Mouse (Mus musculus) heart, postnatal 14 days (tissue): ENCODE measurements around the gene Klf7. TPM values are rescaled to one million over a fixed set of nuclear protein-coding genes. Genes with fewer than 3 reads are reported as not detected.
A peak's percentile ranks its signal among the peaks of the same experiment; 100 is the strongest.
"Not testable (repeated sequence)": the region's sequence is repeated elsewhere in the genome, so short reads cannot be mapped to it uniquely, and the experiment has no call there.

Experiments
- DNase-seq, 2 experiments: peaks; one replicate each; pipeline ENCODE4 v3.0.0; 2021 to 2022
- intact Hi-C: fragments of 180-260 bp; cut with DNase I; formaldehyde crosslinking; loops from one replicate; pipeline ENCODE4 v1.15.1; 2025
- long read RNA-seq, 2 experiments: library from polyadenylated mRNA; stranded (forward); transcript quantifications; one replicate each; pipeline ENCODE4 v2.0.0; 2021
- total RNA-seq, 2 experiments: library from RNA; stranded (reverse); gene quantifications; 2 replicates each; pipeline ENCODE4 v1.2.3; 2021

Klf7 gene
- total RNA-seq, result 10 to 100 TPM; 22.1 to 22.6 TPM
- long read RNA-seq, experiment 1, full-length matches to known transcripts, result 4 of 8 reads
- long read RNA-seq, experiment 1, partial matches to known transcripts, result 1 of 8 reads
- long read RNA-seq, experiment 1, other reads (novel, unspliced or antisense), result 3 of 8 reads
- long read RNA-seq, experiment 2, full-length matches to known transcripts, result 6 of 13 reads
- long read RNA-seq, experiment 2, partial matches to known transcripts, result 1 of 13 reads
- long read RNA-seq, experiment 2, other reads (novel, unspliced or antisense), result 6 of 13 reads

DNA sequence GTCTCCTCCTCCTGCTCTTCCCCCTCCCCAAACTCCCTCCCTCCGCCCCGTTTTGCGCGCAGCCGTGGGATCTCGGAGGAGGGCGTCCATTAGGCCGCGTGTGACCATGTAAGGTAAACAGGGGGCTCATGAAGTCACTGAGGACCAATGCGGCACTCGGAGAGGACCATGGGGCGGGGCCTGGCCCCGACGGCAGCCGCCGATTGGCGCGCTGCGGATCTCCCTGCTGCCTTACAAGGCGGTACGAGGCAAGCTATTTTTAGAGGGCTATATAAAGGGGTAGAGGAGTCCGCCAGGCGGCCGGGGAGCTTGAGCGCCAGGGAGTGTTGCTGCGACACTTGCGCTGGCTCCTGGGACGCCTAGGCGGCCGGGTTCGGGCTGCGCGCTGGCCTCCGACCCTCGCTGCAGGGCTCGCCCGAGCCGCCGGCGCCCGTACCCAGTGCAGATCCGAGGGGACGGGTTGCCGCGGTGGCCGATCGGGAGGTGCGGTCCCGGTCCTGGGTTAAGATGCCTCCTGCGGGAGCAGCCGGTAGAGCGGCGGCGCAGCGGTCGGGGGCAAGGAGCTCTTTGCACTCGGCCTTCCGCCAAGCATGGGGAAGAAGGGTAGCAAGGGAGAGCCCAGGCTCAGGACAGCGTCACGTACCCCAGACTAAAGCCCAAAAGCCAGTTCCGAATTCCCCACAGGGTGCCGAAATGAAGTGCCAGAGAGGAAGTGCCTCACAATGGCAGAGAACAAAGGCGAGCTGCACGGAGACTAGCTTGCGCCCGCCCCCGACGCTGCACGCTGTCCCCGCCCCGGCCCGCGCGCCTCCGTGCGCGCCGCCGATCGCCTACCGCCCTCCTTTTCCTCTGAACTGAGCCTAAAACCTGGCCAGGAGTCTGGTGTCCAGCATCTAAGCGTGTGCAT is at the start of gene Klf7:
TSS of gene Klf7 (minus strand) at position 724 of the 907 bp plus-strand sequence.
- intact Hi-C loops, result loop anchor here (1.0 to 10.0 kb wide), 8 partner anchors 33 to 455 kb away; partner anchors contain the start of gene Creb1
- DNase-seq, result peak; percentile 96

DNA sequence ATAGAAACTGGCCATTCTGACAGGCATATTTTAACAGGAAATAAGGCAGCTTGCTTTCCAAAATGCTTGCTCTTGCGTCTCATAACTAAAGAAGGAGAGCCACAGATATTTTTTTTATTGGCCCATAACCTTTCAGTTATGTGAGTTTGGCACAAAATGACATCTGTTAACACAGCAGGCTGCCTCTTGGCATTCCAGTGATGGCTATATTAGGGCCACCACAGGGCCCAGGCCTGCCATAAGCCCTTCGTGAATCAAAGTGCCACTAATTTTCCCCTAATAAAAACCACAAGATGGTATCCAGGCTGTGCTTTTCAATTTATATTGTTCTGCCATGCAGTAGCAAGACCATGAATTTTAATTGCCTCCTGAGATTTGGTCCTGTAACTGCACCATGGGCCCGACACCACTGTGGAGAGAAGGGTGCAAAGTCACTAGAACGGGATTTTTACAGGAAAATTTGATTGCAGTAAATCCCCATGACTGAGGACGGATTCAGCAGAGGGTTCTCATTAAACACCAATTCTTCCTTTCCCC is 42.5 kb upstream of the Klf7 start:
- intact Hi-C loops, result no loop called here
- no peak for DNase-seq

DNA sequence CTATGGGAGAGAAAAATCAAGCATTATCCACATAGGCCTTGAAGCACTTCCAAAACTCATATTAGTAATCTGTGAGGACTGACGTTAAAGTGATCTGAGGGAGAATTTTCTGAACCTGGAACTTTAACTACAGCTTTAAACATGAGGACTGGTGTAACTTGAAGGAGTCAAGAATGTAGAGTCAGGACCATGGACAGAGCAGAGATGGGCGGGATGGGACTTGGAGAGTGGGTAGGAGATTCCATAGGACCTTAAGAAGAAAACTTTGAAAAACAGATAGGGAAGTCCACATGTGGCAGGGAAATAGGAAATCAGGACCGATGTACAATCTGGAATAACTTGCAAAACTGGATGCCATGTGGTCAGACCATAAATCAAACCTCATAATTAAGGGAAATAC is 36.7 kb upstream of the Klf7 start:
- peak in 1 of 2 experiments; percentile 33 for DNase-seq
- intact Hi-C loops, result no loop called here

DNA sequence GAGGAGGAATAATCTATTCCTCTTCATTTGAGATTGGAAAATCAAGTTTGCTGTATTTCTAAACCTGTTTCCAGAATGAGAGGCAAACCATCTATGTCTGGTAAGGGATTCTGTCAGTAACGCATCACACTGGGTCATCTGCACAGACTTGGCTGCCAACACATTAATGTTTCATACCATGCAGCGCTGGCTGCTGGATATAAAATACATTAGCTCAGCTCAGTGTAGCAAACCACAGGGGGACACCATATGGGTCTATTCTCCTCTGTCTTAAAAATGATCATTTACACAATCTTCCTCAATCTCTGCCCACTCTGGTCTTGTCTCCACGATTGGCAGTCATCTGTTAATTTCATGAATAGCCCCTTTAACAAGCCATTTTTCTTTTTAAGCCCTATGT is 27.1 kb upstream of the Klf7 start:
- DNase-seq, result no peak

DNA sequence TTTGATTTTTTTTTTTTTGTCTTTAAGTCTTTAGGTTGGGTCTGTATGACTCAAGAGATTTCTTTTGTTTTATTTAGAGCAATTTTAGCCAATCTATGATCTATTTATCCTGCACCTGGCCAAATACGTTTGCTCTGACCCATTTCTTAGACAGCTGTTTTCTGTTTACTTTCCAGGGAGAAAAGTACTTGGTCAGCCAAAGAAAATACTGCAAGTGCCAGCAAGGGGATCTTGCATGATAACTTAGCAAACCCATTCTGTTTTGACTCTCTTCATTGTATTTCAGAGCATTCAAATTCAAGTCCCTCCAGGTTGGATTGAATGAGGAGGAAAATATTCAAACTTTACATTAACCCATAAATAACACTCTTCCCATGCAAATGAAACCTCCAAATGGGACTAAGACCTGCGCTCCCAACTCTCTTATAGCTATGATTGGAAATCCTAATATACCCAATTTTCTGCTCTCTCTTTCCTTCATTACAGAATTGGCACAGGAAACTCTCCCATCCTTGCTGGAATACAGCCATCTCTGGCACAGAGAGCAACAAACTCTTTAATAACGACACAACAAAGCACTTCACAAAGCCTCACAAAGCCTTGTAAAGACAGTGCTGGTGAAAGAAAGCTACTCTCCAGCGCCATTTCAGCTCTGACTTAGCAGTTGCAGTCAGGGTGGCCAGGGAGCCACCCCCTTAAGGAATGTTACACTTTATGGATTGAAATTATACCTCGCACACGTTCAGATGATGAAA is 20.8 kb upstream of the Klf7 start:
- peak in 1 of 2 experiments; percentile 33 for DNase-seq
- intact Hi-C loops, result no loop called here

More for the DNA sequence above, 27.1 kb upstream of the Klf7 start:
- intact Hi-C loops, result no loop called here

DNA sequence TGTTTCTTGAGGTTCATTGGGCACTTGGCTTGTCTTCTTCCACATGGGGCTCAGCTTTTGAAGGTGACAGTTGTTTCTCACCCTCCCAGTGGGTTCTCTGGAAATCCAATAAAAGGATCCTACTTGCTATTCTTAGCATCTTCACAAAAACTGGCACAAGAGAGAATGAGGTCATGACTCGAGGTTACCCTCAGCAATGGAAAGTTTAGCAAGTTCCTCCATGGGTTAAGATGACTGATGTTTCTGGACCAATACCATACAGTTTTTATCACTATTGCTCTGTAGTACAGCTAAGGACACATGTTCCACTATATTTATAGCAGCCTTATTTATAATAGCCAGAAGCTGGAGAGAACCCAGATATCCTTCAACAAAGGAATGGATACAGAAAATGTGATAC is 12.4 kb upstream of the Klf7 start:
- no peak for DNase-seq
- intact Hi-C loops, result no loop called here

DNA sequence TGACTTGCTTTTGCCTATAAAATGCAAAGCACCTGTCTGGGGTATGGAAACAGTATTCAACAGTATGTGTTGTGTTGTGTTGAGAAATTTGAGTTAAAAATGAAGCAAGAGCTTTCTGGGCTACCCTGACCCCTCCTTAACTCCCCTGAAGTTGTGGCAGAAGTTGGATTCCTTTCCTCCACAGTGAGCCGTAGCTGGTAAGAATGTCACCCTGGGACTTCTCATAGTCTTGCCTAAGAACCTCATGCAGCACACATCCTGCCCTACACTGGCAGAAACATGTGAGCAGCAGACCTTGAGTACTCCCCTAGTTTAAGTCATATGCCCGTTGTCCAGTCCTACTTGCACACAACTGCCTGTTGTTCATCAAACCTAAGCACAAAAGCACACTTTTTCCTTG is 4.7 kb upstream of the Klf7 start:
- no peak for DNase-seq
- intact Hi-C loops, result loop anchor here (10.0 kb wide), 1 partner anchor 68 kb away; no protein-coding TSS in a partner anchor

DNA sequence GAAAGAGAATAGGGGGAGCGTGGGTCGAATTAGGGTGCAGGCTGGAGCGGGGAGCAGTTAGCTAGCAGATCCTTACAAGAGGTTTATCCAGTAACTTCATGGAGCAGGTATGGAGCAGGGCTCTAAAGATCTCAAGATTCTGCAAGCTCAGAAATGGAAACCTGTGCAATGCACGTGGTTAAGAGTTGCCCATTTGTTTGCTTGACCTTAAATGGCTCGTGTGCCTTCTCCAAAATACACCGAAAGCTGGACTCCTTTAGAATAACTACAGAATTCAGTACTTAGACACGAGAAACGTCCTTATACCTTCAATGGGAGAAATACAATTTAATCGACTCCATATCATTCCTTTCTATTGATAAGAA is 366 bp upstream of the Klf7 start:
- intact Hi-C loops, result loop anchor here (1.0 to 10.0 kb wide), 4 partner anchors 72 to 455 kb away; no protein-coding TSS in a partner anchor
- no peak for DNase-seq

DNA sequence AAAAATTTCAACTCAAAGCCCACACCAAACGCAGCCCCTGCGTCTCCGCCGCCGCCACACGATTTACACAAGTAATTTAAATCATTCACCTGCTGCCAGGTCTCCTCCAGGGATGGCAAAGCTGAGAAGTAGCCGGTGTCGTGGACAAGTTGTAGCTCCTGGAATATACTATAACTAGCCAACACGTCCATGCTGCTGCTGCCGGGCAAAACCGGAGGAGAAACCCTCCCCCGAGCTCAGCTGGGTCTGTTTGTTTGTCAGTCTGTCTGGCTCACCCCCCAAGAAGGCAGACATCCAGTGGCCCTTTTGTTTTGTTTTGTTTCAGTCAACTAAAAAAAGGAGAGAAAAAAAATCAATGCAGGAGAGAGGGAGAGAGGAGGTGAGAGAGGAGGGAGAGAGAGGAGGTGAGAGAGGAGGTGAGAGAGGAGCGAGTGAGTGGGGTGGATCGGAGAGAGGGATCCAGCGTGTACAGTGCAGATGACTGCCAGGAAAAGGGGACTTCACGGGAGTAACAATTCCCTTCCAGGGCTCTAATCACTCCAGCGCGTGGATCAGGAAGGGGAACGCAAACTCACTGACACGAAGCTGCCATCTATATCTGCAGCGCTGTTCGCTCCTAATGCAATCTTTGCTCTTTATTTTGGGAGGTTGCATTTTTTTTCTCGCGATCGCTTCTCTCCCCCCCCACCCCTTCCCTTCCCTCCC is 1.1 kb downstream of the Klf7 start:
- intact Hi-C loops, result loop anchor here (2.0 to 10.0 kb wide), 7 partner anchors 32 to 454 kb away; partner anchors contain the start of gene Creb1
- peak; percentile 49 to 57 for DNase-seq

DNA sequence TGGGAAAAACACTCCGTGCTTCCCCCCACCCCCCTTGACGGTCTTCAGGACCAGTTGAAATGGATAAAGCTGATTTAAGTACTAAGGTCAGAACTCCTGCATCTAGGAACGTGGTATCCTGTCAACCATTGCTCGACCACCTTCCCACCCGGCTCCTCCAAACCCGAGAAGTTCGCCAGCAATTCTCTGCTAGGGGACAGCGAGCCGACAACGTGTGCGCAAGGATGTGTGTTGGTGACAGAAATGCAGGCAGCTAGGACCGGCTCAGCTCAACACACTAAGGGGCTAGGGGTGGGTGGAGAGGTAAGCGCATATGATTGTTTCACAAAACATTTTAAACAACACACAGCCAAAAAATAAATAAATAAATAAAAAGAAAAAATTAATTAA is 1.7 kb downstream of the Klf7 start:
- peak; percentile 52 to 53 for DNase-seq
- intact Hi-C loops, result loop anchor here (2.0 to 10.0 kb wide), 7 partner anchors 32 to 453 kb away; partner anchors contain the start of gene Creb1

DNA sequence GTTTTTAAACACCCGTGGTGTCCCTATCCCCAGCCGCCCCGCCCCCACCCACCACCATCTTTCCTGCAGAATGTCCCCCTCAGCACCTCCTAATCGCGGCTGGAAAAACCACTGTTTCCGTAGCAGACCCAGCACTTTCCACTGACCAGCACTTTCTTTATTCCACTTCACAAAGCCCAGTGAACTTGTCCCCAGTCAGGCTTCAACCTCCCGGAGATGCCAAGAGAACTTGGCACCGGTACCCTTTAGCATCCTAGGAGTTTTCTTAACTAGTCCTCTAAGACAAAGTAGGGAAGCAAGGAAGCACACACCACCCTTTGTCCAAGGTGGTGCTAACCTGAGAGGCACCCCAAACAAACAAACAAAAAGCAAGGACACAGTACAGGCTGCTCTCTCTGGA is 2.2 kb downstream of the Klf7 start:
- intact Hi-C loops, result loop anchor here (2.0 to 10.0 kb wide), 10 partner anchors 31 to 453 kb away; partner anchors contain the start of gene Creb1
- DNase-seq, result peak; percentile 30 to 40

DNA sequence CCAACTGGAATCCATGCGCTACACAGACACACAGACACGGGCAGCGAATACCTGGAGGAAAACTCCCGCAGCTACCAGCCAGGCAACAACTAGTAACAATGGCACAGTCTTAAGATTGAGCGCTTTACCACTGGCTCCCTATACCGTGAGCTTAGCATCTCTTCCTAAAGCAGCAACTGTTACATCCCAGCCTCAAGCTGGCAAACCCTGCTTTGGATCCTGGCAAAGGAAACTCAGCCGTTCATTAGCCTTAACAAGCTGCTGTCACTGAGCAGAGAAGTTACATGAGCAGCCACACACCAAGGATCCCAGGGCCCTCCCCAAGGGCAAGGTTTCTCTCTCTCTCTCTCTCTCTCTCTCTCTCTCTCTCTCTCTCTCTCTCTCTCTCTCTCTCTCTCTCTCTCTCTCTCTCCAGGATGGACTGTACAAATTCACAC is 2.7 kb downstream of the Klf7 start:
- peak; percentile 32 for DNase-seq
- intact Hi-C loops, result loop anchor here (2.0 to 5.0 kb wide), 3 partner anchors 42 to 355 kb away; no protein-coding TSS in a partner anchor

DNA sequence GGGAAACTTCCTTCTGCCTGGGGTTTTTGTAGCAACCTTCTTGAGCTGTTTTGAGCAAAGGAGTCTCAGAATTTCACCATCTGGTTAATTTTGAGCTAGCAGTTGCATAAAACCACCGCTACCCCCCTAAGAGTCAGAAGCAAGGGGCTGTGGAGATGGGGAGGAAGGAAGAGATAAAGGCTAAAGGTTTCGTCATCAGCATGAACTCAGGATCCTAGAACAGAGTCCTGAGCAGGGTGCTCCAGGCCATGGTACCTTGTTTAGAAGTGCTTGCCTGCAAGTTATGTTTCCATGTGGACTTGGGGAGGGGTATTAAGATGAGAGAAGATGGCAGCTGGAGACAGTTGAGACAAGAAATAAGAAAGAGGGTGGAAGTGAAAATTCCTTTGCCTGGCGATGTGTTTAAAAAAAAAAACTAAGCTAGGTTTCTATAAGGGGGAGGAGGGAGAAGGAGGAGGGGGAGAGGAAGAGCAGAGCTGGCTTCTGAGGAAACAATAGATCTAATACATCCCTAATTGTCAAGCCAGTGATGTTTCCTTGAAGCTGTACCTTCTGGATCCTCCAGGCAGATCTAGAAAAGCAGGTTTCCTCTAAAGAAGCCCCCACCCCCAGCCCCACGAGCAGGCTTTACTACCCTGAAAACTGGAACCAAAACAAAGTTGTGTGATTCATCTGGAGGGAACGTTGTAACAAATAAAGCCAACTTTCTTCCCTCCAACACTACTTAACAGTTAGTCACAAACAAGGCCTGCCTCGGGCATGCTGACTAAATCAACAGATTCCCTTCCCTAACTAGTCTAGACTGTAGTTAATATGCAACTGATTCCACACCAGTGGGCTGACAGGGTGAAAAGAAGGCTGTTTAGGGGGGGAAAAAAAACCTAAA is 3.6 kb downstream of the Klf7 start:
- intact Hi-C loops, result loop anchor here (2.0 to 5.0 kb wide), 3 partner anchors 41 to 354 kb away; no protein-coding TSS in a partner anchor
- peak in 1 of 2 experiments; percentile 20 for DNase-seq

DNA sequence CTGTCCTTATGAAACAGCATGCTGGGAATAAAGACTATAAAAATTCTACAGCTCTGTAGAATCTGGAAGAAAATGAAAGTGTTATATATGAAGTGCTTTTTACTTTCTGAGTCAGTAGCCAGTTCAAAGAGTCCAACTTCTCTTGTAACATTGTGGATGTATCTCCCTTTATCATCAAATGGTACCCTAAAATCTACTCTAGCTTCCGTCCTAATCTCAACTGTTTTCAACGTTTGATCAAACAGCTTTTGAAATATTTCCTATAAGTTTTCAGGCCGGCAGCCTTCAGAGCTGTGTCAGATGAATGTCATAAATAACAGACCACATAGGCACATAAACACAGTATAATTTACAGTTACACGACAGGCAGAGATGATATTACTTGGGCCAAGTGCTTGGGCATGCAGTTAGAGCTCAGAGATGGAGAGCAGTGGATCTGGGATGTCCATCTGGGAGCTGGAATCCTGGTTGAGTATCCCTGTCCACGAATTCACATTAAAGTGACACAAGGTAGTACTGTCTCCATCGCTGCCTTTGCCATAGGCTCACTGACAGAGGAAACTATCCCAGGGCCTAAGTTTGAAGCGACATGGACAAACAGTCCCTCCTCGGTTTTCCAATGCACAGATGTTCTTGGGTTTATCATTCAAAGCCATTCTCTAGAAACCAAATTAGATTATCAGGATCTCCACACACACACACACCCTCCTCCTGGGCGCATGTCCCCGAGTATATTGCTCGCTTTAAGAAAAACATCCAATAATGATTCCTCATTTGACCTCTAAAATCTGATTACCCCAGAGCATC is 4.4 kb downstream of the Klf7 start:
- intact Hi-C loops, result loop anchor here (2.0 to 5.0 kb wide), 3 partner anchors 40 to 353 kb away; no protein-coding TSS in a partner anchor
- DNase-seq, result no peak

DNA sequence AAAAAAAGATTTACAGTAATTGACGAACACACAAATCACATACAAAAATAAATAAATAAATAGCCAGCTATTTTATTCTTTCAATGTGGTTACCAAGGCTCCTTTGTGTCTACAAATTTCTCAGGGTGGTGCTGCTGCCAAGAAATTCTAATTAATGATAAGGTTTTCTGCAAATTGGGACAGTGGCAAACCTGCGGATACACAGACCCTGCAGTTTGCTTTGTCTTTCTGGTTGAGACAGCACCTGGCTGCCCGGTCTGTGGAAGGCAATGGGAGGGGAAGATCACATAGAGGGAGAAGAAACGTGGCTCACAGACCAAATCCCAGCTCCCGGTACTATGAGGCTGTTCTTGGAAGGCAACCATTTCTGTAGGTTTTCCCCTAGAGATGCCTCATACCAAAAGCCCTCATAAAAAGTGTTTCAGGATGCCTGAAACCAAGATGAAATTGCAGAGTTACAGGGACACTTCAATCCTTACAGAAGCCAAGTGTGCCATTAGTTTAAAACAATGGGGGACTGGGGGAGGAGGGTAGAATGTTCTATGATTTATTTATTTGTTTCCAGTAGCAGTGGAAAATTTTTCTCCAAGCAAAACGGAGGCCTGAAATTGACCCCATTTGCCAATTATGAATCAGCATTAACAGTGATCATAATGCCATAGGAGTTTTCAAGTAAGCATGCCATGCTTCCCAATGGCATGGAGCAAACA is 5.2 kb downstream of the Klf7 start:
- no peak for DNase-seq
- intact Hi-C loops, result loop anchor here (5.0 kb wide), 1 partner anchor 40 kb away; no protein-coding TSS in a partner anchor

DNA sequence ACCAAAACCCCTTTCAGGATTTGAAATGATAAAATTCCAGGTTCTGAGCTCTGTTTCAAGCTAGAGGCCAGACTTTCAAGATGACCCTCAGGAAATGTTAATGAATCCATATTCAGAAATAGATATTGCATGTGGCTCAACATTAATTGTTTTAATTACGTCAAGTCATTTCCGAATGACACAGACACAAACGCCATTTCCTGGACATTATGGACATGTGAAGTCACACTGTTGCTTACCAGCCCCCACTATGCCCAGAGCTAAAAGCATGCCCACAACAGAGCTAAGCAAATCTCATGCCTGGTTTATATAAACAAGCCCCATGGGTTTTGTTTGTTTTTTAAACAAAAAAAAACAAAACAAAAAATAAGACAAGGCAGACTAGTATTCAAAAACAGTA is 7.5 kb downstream of the Klf7 start:
- DNase-seq, result no peak
- intact Hi-C loops, result no loop called here

DNA sequence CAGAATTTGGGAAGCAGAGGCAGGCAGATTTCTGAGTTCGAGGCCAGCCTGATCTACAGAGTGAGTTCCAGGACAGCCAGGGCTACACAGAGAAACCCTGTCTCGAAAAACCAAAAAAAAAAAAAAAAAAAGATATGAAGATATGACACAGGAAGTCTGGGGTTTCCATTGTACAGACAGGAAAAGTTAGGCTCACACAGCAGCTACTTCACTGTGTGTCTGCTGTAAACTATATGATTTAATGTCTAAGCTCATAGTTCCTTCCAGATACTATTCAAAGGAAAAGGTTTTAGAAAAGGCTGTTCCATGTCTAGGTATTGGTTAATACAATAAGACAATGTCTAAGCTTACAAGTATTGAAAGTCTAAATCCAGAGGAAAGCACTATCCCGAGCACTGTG is 13.4 kb downstream of the Klf7 start:
- DNase-seq, intact Hi-C loops: not testable (repeated sequence)
